Mouse (Mus musculus) kidney, postnatal 4 days (tissue): ENCODE results near the gene Serpinb6b.
"Not testable (repeated sequence)": the region's sequence is repeated elsewhere in the genome, so short reads cannot be mapped to it uniquely, and the experiment has no call there.

Experiments
- DNase-seq, 2 experiments: peaks; one replicate each; pipeline ENCODE4 v3.0.0; 2021; ENCODE audit warnings: mixed read lengths in 2 of 2

The Serpinb6b gene

GRCm38 (mm10) chr13:32964989-32965811 is at the start of gene Serpinb6b:
Serpinb6b (plus strand) TSS chr13:32965209.
- peak; percentile 50 to 70 for DNase-seq

GRCm38 (mm10) chr13:32922622-32923021 is 42.4 kb upstream of the Serpinb6b start:
- no peak for DNase-seq

- DNase-seq = peak; percentile 45 to 66
These were observed 40.2 kb upstream of the Serpinb6b start for GRCm38 (mm10) chr13:32924578-32925360.

GRCm38 (mm10) chr13:32926661-32927060 is 38.3 kb upstream of the Serpinb6b start:
- DNase-seq = no peak

GRCm38 (mm10) chr13:32927241-32927640 is 37.8 kb upstream of the Serpinb6b start:
- no peak for DNase-seq

GRCm38 (mm10) chr13:32929107-32929750 is 35.8 kb upstream of the Serpinb6b start:
- DNase-seq = no peak

GRCm38 (mm10) chr13:32934706-32935381 is 30.2 kb upstream of the Serpinb6b start:
- no peak for DNase-seq

GRCm38 (mm10) chr13:32938275-32938674 is 26.7 kb upstream of the Serpinb6b start:
- not testable (repeated sequence) for DNase-seq

GRCm38 (mm10) chr13:32939191-32939590 is 25.8 kb upstream of the Serpinb6b start:
- not testable (repeated sequence) for DNase-seq

- DNase-seq = no peak
These were observed 8.5 kb upstream of the Serpinb6b start for GRCm38 (mm10) chr13:32956537-32956936.

- DNase-seq = no peak
These were observed 7.1 kb upstream of the Serpinb6b start for GRCm38 (mm10) chr13:32957917-32958316.

GRCm38 (mm10) chr13:32958521-32958920 is 6.5 kb upstream of the Serpinb6b start:
- DNase-seq = not testable (repeated sequence)

- peak; percentile 16 to 40 for DNase-seq
These were observed 837 bp upstream of the Serpinb6b start for GRCm38 (mm10) chr13:32963990-32964753.

GRCm38 (mm10) chr13:32966116-32966515 is 1.1 kb downstream of the Serpinb6b start:
- no peak for DNase-seq

- DNase-seq = no peak
These were observed 2.2 kb downstream of the Serpinb6b start for GRCm38 (mm10) chr13:32967233-32967632.

GRCm38 (mm10) chr13:32968353-32968984 is 3.5 kb downstream of the Serpinb6b start:
- DNase-seq = no peak

GRCm38 (mm10) chr13:32968996-32969640 is 4.1 kb downstream of the Serpinb6b start:
- DNase-seq = no peak

GRCm38 (mm10) chr13:32969641-32970040 is 4.6 kb downstream of the Serpinb6b start:
- DNase-seq = no peak

GRCm38 (mm10) chr13:32970776-32971175 is 5.8 kb downstream of the Serpinb6b start:
- no peak for DNase-seq

- DNase-seq = no peak
These were observed 9.3 kb downstream of the Serpinb6b start for GRCm38 (mm10) chr13:32974268-32974667.
